Mouse (Mus musculus) C2C12 (cell line): ENCODE data around the gene Gm20481.

Source experiments
- CTCF ChIP-seq: IDR thresholded peaks from one replicate; pipeline ENCODE4 v1.5.1; 2011; ENCODE audit not compliant: control insufficient read depth, insufficient read depth, insufficient read length
- USF1 ChIP-seq: IDR thresholded peaks from one replicate; pipeline ENCODE4 v1.6.1; 2011; ENCODE audit warnings: low read depth, mild to moderate bottlenecking, control low read depth, moderate library complexity

GRCm38 (mm10) chr17:34949553-34949969 is 20.2 kb upstream of the Gm20481 start:
- TF ChIP-seq CTCF (no peak), USF1 (no peak)
